Mouse (Mus musculus) E14TG2a.4 (cell line): ENCODE data around the gene Ubac2.

Experiments used
- H3K27me3 ChIP-seq: 2 replicates; pipeline ENCODE4 v1.6.1; 2014; ENCODE audit warnings: low read length, control low read depth; ENCODE audit not compliant: insufficient read depth
- H3K36me3 ChIP-seq: 2 replicates; pipeline ENCODE4 v1.6.1; 2014; ENCODE audit warnings: low read length, control low read depth; ENCODE audit not compliant: insufficient read depth
- H3K4me1 ChIP-seq: replicated peaks from 2 replicates; pipeline ENCODE4 v1.6.1; 2014; ENCODE audit warnings: low read depth, low read length, control low read depth
- H3K4me3 ChIP-seq: replicated peaks from 2 replicates; pipeline ENCODE4 v1.5.1; 2014; ENCODE audit warnings: mild to moderate bottlenecking, low read length
- H3K9me3 ChIP-seq: 2 replicates; pipeline ENCODE4 v1.6.1; 2014; ENCODE audit warnings: low read length, control low read depth
- CTCF ChIP-seq: conservative IDR thresholded peaks from 2 replicates; pipeline ENCODE4 v1.5.1; 2014; ENCODE audit warnings: low read length
- NANOG ChIP-seq: IDR thresholded peaks from 2 replicates; pipeline ENCODE4 v1.6.1; 2014; ENCODE audit warnings: borderline replicate concordance, low read length, mixed read lengths
- POU5F1 ChIP-seq: IDR thresholded peaks from 2 replicates; pipeline ENCODE4 v1.6.1; 2014; ENCODE audit warnings: low read length, borderline replicate concordance

The Ubac2 gene

DNA sequence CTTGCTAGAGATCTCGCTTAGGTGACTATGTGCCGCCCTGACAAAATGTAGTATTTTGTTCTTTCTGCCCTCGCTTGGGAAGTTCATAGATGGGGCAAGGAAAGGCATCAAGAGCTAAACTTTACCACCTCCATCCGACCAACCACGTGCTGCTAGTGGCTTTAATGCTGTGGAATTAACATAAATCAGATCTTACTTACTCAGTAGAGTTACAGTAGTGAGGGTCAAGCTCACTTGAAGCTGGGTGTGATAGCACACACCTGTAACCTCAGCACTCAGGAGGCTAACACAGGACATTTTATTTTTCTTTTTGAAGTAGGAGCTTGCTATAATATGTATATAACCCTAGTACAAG lies 73.6 kb downstream of the Ubac2 start:
- Histone ChIP-seq H3K4me1 (peaks cover 36% of the 10 kb centered on the region), H3K9me3 (no peaks in the 10 kb centered on the region), H3K36me3 (peaks cover 20% of the 10 kb centered on the region), H3K4me3 (no peak overlapping the region), H3K27me3 (no peaks in the 10 kb centered on the region)
- TF ChIP-seq NANOG (no peak), CTCF (no peak), POU5F1 (no peak)

- peaks cover 15% of the 10 kb centered on the region for H3K36me3 ChIP-seq
- H3K4me3 ChIP-seq: no peak overlapping the region
- peaks cover 16% of the 10 kb centered on the region for H3K4me1 ChIP-seq
- H3K9me3 ChIP-seq: no peaks in the 10 kb centered on the region
- TF ChIP-seq POU5F1 (no peak), NANOG (no peak), CTCF (no peak)
- no peaks in the 10 kb centered on the region for H3K27me3 ChIP-seq
These were observed 75.7 kb downstream of the Ubac2 start for GRCm38 (mm10) chr14:121954129-121954528.

GRCm38 (mm10) chr14:121954608-121955007 lies 76.2 kb downstream of the Ubac2 start:
- TF ChIP-seq NANOG (no peak), CTCF (no peak), POU5F1 (no peak)
- Histone ChIP-seq H3K27me3 (no peaks in the 10 kb centered on the region), H3K4me3 (no peak overlapping the region), H3K4me1 (peaks cover 15% of the 10 kb centered on the region), H3K36me3 (peaks cover 15% of the 10 kb centered on the region), H3K9me3 (no peaks in the 10 kb centered on the region)

GRCm38 (mm10) chr14:121955176-121955795 lies 76.9 kb downstream of the Ubac2 start:
- H3K9me3 ChIP-seq: no peaks in the 10 kb centered on the region

GRCm38 (mm10) chr14:121956291-121956690 lies 77.9 kb downstream of the Ubac2 start:
- Histone ChIP-seq H3K4me1 (peaks cover 19% of the 10 kb centered on the region), H3K36me3 (peaks cover 17% of the 10 kb centered on the region), H3K9me3 (no peaks in the 10 kb centered on the region), H3K4me3 (no peak overlapping the region), H3K27me3 (no peaks in the 10 kb centered on the region)
- TF ChIP-seq CTCF (no peak), NANOG (no peak), POU5F1 (no peak)

More at GRCm38 (mm10) chr14:121955176-121955795, 76.9 kb downstream of the Ubac2 start:
- TF ChIP-seq NANOG (no peak), CTCF (no peak)
- H3K27me3 ChIP-seq: no peaks in the 10 kb centered on the region
- H3K36me3 ChIP-seq: peaks cover 15% of the 10 kb centered on the region
- H3K4me3 ChIP-seq: no peak overlapping the region
- H3K4me1 ChIP-seq: peaks cover 15% of the 10 kb centered on the region

DNA sequence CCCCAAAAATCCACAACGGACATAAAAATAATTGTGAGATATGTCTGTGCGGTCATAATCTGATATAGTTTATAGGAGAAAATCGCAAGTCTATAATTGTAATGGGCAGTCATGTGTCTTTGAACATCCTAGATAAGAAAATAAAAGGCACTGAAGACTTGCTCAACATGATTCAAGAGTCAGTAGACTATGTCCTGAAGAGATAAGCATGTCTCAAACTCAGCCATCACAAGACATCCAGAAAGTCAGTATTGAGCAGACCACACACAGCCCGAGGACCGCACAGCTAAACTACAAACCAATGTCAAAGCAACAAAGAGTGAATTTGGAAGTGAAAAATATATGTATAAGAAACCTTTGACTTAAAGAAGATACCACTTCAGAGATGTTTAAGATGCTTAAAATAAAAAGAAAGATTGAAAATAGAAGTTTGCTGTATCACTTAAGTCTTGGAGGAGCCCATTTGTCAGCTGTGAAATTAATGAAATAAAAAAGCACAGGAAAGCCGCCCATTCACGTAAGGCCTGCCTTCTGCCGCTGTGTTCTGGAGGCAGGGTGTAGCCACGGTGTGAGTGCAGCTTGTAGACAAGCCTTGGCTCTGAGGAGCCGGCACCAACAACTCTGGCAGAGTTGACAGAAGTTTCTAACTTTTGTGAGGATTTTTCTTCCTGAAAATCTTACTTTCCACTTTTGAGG lies 78.9 kb downstream of the Ubac2 start:
- no peak for TF ChIP-seq NANOG
- TF ChIP-seq POU5F1: no peak
- TF ChIP-seq CTCF: no peak

DNA sequence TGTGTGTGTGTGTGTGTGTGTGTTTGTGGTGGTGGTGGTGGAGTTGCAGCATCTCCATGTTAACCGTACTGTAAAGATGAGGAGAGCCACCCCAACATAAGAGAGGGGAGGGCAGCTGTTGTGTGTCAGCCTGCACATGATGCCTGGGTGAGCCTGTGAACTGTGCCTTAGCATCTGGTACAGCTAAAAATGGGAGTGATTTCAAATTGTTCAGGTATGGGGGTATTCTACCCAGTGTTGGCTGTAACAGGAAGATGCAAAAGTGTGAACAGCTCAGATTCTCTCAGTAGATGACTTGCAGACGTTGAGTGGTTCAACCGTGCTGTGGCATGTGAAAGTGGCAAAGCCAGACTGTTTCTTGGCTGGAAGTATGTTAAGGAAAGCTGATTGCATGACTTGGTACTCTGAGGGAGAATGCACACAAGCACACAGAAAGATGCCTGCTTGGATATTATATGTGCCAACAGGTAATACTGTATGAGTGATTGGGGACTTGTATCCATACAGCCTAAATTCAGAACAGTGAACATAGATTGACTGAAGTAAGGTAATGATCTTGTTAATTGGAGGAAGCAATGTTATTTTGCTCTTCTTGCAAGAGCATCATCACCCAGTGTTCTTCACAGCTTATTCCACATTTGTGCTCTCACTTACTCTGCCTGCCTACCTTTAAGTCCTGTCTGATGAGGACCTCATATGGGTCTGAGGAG lies 79.8 kb downstream of the Ubac2 start:
- H3K36me3 ChIP-seq: peaks cover 18% of the 10 kb centered on the region
- peaks cover 10% of the 10 kb centered on the region for H3K4me1 ChIP-seq
- TF ChIP-seq POU5F1 (no peak), CTCF (no peak), NANOG (no peak)
- no peaks in the 10 kb centered on the region for H3K9me3 ChIP-seq
- H3K4me3 ChIP-seq: no peak overlapping the region
- no peaks in the 10 kb centered on the region for H3K27me3 ChIP-seq

More for the DNA sequence above, 78.9 kb downstream of the Ubac2 start:
- H3K9me3 ChIP-seq: no peaks in the 10 kb centered on the region
- H3K27me3 ChIP-seq: no peaks in the 10 kb centered on the region
- H3K4me3 ChIP-seq: no peak overlapping the region
- peaks cover 10% of the 10 kb centered on the region for H3K4me1 ChIP-seq
- peaks cover 18% of the 10 kb centered on the region for H3K36me3 ChIP-seq

DNA sequence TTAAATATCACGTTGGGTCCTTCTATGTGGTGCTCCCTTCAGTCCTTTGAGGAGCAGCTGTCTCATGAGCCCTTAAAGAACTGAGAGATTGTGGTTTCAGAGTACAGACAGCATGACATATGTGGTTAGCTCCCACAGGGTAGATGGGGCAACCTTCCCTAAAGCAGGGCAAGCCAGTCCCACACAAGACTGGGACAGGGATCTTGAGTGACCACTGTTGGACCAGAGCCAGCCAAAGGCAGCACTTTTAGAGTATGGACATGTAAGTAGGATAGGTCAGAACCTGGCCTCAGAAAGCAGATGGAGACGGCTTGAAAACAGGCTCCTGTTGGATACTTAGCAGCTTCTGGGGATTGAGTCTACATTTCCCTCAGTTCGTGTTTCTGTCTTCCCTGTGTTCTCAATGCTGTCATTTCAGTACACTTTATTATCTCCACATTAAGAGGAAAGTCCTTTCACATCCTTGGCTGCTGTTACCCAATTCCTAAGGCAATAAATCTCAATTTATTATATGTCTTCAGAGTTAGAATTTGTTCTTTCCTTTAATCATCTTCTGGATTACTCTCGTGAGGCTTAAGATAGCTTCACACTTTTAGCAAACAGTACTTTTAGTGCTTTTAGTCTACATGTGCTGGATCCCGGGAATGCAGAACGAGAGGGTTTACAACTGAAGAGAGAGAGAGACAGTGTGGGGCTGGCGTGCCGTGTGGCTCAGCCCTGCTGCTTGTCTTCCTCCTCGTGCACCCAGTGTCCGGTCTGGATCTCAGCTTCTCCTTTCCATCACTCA lies 80.5 kb downstream of the Ubac2 start:
- H3K4me1 ChIP-seq: peaks cover 8% of the 10 kb centered on the region
- no peak overlapping the region for H3K4me3 ChIP-seq
- H3K27me3 ChIP-seq: no peaks in the 10 kb centered on the region
- no peaks in the 10 kb centered on the region for H3K9me3 ChIP-seq
- peaks cover 21% of the 10 kb centered on the region for H3K36me3 ChIP-seq
- TF ChIP-seq POU5F1 (no peak), NANOG (no peak)
